Mouse (Mus musculus) brain, embryonic 14.5 days (tissue): ENCODE results near the gene Sdc4.

Experiments used
- CTCF ChIP-seq: fragments of 200-500 bp; IDR thresholded peaks from 2 replicates; pipeline ENCODE4 v1.5.1; 2012; ENCODE audit warnings: inconsistent platforms, mild to moderate bottlenecking, moderate library complexity, borderline replicate concordance; ENCODE audit not compliant: insufficient read depth, insufficient read length; ENCODE audit errors: extremely low read depth
- POLR2A ChIP-seq: fragments of 200-500 bp; IDR thresholded peaks from 2 replicates; pipeline ENCODE4 v1.6.1; 2012; ENCODE audit warnings: mild to moderate bottlenecking, inconsistent platforms, borderline replicate concordance; ENCODE audit not compliant: poor library complexity, insufficient read depth, insufficient read length, severe bottlenecking; ENCODE audit errors: extremely low read depth

GRCm38 (mm10) chr2:164423464-164423863 lies 20.2 kb downstream of the Sdc4 start:
- TF ChIP-seq CTCF (no peak), POLR2A (no peak)
